Mouse (Mus musculus) mesoderm, embryonic 11.5 days (tissue): ENCODE results near the gene Mob2.

Experiments
- DNase-seq: peaks from one replicate; pipeline ENCODE4 v3.0.0-alpha.2; 2012; ENCODE audit warnings: low read depth, low spot score

The Mob2 gene

DNA sequence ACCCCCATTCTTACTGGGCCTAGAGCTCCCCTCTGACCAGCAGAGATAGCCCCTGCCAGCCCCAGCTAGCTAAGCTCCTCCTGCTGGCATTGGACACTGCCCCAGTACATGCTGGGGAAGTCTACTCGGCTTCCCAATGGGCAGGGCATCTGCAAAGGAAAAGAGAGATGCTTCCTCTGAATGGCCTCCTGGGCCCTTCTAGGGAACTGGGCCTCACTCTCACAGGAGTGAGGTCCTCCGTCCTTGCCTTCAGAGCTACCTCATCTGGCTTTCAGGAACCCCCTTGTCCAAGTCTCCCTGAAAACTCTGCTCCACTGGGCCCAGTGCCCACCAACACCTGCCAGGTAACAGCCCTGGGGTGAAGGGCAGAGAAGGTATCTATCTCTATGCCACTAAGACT is 20.0 kb upstream of the Mob2 start:
- DNase-seq = no peak

DNA sequence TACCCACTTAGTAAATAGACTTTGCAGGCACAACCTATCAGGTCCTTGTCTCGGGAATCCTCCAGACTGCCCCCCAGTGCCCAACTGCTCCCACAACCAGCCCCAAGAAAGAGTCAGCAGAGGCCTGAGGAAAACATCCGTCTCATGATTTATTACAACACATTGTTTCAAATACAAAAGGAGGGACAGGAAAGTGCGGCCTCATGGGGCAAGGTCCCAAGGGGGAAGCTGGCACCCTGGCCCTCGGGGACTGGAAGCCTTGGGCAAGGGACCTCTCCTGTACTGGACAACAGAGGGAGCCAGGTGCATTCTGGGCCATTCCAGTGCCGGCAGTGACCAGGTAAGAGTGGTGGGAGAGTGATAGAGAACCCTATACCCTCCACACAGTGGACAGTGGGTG is 18.5 kb upstream of the Mob2 start:
- DNase-seq = no peak

DNA sequence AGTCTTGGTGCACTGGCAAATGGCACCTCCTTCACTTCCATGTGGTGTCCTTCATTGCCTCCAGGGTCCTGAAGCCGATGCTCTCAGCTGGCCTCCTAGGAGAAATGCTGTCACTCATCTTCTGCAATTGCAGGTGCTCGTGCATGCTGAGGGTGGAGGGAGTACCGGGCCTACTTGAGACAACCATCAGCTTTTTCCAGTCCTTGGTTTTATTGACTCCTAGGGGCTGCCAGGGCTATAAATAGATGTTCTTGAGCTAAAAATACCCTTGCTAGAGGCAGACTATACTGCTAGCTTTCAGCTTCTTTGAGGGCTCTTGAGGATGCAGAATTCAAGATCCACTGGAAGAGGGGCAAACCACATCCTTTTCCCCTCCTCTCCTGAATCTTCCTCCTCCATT is 16.3 kb upstream of the Mob2 start:
- DNase-seq = no peak

DNA sequence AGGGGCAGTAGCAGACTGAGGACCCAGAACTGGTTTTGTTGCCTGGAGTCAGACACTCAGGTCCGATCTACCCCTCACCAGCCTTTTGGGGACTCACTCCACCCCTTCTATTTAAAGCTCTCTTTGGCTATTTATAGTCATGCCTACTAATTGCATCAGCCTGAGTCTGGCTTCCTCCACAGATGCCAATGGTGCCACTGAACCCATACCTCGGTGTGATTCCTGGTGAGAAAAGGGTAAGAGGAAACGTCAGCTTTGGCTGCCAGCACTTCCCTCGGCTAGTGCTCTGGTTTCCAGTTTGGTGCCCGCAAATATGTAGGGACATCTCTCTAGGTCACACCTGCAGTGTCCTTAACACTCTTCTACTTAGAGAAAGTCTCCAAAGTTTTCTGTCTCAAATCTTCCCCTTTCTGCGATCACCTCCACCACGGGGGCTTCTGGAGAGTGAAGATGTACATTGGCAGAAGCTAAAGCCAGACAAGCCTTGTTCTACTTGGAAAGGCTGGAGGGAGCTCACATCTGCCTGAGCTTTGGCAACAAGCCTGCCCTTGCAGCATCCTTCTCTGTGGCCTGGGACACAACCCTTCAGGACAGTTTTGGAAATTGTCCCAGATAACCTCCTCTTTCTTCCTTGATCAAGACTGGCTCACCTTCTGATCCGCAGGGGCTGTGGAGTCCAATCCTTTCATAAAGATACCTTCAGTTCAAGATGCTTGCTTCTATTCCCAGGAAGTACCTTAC is 13.5 kb upstream of the Mob2 start:
- no peak for DNase-seq

DNA sequence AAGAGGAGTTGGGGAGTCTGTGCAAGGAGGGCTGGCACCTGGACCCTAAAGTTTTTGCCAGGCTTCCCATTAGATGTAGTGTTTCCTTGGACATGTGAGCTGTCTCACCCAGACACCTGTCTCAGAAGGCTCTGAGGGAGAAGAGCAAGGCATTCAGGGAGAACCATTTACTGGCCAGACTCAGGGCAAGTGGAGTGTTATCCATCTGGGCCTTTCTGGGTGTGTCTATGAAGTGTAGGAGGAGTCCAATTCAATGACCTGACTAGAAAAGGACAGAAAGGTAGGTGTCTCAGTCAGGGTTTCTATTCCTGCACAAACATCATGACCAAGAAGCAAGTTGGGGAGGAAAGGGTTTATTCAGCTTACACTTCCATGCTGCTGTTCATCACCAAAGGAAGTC is 10.9 kb upstream of the Mob2 start:
- DNase-seq = no peak

DNA sequence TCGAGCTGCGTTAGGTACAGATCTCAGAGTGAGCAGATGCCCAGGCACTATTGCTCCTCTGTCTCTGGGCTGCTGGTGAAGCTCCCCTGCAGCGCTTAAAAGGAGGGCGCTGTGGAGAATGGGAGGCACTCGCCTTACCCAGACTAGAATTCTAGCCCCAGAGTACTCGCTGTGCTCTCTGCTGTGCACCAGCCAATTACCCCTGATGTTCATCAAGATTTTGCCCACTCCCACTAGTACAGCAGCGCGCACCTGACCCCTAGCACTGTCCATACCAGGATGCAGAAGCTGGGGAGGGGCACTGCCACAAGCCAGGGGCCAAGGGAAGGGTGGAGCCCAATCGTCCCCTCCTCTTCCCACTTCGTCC is 10.3 kb upstream of the Mob2 start:
- DNase-seq = no peak

DNA sequence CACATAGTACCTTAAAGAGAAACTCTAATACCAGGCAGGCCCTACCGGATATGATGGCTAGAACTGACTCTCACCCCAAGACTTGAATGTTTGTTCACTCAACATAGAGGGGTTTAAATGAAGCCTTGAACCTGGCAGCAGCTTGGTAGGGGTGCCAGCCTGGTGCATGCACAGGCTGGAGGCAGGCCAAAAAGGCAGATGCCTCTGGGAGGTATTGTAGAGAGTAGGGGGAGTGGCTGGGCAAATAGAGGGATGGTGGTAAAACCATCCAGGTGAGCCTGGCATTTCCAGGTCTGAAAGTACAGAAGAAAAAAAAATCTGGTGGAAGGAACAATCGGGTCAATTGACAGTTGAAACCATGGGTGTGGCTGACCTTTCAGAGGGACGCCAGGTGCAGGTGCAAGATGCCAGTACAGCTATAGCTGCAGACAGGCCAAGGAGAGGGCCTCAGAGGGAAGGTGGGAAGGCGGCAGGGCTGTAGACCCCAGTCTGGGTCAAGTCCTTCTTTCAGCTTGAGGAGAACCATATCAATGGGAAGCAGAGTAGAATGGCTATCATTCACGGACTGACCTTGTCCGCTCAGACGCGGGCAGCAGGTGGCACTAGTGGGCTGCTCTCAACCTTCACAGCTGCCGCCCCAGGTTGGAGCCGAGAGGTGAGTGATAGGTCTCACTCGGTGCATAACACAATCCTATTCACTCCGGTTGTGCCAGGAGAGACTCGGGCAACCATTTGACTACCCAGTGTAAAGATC is 9.8 kb upstream of the Mob2 start:
- DNase-seq = peak; percentile 60

DNA sequence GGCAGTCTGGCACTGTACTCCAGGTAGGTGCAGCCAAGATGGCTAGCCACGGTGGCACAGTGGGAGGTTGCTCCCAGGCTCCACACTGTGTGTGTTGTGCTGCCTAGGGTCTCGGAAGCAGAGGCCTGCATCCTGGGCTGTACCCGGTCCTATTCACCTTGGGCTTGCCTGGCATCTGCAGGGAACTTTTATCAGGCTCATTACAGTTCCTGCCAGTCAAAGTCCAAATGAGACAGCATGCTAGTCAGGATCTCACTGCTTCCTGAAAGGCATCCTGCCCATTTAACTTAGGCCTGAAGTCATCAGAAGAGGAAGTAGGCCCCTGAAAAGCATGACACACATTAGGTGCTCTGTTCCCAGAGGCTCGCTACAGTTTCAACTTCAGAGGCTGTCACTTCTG is 7.6 kb upstream of the Mob2 start:
- DNase-seq = no peak

DNA sequence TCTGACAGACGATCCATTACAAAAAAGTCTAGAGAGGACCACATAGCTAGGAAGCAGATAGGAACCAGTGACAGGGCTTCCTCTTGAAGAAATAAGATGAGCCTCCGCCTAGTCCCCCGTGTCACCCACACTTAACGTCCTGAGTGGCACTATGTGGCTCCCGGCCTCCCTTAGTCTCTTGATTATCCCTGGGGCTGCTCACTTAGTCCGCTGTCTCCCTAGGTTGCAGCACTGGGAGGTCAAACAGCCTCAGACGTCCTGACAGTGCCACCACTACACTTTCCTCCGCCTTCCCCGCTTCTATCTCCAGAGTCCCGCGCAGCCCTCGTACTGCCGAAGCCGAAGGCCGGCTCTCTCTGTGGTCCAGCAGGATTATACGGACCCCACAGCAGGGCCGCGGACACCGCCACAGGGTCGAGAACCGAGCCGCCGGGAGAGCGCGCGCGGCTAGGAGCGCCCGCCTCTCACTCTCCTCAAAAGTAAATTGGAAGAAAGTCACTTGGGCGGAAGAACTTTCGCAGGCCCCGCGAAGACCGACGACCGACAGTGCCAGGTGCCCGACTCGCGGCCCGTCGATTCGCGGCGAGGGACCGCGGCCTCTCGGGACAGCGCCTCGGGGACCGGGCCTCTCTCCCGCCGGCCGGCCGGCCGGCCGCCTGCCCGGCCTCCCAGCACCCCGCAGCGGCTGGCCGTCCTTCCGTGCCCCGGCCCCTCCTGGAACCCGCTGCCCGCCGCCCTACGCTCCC is 507 bp downstream of the Mob2 start:
- DNase-seq = no peak

DNA sequence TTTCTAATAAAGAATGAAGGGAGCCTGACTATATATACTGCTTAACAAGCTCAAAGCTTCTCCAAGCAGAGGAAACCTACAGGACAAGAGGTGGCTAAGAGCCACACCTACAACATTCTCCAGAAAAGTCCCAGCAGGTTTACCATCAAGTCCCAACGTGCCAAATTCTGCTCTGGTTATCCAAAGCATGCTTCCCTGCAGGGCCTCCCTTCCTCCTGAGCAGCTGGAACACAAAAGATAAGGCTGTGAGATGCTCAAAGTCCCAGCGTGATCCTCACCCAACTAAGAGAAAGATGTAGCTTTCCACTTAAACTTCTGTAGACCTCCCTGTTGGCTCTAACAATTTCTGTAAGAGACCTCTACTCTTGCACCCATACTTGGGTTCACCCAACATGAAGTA is 1.8 kb downstream of the Mob2 start:
- no peak for DNase-seq

DNA sequence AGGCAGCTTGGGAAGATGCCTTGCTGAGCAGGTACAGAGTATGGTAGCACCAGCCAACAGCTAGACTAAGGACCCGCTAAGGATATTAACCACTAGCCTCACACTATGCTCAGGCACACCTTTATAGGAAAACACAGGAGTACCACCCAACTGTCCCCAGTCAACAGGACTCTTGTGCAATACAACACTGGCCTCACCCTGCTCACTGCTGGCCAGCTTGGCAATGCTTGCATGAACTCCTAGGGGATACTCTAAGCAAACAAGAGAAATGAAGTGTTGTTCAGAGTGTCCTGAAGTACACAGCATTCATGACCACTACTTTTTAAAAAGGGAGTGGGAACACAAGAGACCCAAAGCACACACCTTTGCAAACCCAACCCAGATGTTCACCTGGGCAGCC is 3.7 kb downstream of the Mob2 start:
- DNase-seq = no peak

DNA sequence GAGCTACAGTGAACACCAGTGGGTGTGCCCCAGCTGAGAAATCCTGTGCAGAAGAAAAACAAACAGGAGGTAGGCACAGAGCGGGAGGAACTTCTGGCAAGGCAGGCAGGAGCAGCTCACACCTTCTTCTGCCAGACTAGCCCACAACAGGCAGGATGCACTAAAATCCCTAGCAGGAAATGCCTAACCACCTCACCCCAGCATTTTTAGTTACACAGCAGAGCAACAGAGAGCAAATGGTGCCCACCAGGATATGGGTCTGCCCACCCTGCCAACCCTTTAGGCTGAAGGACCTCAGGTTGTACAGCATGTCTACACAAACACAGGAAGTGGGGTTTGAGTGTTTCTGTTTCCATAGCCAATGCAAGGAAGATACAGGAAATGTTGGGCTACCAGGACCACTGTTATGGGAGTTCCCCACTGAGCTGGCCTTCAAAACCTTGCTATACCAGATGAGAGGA is 4.2 kb downstream of the Mob2 start:
- no peak for DNase-seq

DNA sequence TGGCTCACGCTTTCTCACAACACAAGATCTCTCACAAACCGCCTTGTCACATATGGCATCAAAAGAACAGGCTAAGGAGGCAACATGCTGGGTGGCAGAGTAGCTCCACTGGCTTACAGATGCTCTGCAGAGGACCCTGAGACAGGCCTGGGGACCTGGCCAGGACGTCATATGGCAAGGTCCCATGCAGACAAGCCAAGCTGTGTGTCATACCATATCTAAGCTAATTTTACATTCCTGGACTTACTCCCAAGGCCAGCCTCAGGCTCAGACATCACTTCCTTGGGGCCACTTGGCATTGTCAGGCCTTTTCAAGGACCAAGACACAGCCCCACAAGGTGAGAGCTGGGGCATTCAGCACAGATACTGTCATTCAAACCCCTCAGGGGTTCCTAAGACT is 5.4 kb downstream of the Mob2 start:
- DNase-seq = no peak

DNA sequence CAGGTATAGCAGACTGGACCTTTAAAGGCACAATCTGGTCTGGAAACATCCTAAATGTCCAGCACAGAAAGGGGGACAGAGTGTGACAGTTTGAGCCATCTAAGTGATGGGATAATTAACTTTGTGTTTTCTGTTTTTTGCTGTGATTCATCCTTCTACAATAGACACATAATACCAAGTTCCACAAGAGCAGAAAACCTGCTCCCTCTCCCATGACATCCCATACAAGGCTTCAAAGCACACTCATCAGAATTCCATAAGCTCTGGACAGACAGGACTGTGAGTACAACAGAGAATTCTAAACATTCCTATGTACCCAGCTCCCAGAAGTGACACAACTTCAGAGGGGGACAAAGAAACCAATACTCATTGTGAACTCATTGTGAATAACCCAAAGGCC is 10.3 kb downstream of the Mob2 start:
- no peak for DNase-seq

DNA sequence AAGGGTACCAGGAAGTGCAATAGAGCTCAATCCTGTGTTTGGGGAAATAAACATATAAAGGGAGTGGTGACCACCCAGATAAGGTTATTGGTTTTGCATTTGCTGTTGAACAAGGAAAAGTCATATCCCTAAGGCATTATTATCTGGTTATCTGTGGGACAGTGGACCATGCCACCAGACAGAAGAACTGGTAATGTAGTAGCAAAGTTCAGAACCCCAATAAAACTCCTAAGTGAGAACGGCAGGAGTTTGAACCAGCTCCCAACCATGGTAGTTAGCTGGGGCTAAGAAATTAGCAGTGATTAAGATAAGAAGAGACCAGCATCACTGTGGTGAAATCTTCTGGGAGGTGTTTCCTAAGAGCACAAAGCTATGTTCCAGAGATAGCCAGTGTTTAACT is 14.9 kb downstream of the Mob2 start:
- DNase-seq = no peak

DNA sequence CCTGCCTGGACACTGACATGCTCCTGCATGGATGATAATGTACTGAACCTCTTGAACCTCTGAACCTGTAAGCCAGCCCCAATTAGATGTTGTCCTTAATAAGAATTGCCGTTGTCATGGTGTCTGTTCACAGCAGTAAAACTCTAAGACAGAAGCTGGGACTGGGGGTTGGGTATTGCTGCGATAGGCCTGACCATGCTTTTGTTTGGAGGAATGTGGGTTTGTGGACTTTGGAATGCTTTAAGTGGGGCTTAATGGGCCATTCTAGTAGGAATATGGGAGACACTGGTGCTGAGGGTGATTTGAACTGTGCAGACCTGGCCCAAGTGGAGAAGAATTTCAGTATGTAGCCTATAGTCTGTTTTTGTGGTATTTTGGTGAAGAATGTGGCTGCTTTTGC is 15.5 kb downstream of the Mob2 start:
- no peak for DNase-seq

DNA sequence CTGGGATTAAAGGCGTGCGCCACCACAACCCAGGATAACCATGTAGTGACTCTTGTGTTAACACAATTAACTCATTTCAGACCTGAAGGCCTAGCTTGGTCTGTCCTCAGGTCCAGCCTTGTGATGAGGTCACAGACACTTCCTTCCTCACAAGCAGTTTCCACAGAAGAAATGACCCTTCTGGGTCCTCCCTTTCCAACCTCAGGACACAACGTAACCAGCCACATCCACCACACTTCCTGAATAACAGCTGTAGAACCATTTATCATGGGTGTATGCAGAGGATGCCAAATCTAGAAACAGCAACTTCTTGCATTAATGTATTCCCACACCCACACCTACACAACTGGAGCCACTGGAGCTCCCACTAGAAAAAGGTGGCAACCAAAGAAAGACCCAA is 20.1 kb downstream of the Mob2 start:
- no peak for DNase-seq

DNA sequence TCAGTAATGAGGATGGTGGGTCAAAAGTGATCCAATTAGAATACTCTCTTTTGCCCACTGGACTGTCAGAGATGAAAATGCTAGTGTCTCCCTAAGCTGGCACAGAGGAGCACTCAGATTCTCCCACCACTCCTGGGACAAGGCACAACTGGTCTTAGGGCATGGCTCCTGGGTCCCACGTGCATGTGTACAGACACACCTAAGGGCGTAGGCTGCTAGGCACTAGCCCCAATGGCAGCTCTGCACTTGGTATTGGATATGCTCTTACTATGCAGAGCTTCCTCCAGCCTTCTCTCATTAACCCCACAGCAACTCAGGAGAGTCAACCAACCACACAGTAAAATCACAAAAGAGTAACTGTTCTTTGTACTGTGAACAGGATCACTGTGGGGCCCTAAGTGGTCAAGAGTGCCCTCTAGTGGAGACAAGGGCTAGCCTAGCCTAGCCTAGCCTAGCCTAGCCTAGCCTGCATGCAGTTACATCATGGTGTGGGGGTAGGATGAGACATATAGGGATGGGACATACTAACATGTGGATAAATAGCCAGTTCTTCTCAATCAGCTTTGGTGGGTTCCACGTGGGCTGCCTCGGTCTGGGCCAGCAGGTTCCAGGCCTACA is 23.2 kb downstream of the Mob2 start:
- peak; percentile 48 for DNase-seq

DNA sequence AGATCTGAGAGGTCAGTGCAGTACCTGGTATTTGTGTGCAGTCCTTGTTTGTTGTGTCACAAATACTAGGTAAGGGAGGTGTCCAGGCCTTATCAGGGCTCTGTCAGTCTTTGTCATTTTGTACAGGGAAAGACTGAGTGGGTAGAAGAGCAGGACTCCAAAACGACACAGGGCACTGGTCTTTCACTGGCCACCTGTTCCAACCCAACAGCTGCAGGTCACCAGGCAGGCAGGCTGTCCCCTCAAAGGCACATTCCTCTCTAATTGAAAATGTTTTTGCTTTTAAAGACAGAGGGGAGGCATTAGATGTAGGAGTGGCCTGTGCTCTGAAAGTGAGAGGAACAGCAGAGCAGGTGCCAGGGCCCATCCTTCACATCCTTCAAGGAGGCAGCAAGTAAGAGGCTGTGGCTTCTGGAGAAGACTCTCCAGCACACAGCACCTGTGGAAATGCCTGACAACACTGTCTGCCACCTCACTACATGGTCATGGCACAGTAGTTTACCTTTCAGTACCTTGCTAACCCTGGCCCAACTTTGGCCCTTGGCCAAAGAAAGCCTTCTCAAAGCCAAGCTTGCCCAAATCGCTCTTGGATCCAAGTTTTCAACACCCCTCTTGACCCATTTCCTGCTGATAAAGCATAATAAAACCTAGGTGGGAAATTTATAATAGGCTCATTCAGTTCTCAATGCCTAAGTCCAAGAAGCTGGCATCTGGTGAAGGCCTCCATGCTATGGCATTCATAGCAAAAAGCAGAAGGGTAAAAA is 25.6 kb downstream of the Mob2 start:
- DNase-seq = no peak

DNA sequence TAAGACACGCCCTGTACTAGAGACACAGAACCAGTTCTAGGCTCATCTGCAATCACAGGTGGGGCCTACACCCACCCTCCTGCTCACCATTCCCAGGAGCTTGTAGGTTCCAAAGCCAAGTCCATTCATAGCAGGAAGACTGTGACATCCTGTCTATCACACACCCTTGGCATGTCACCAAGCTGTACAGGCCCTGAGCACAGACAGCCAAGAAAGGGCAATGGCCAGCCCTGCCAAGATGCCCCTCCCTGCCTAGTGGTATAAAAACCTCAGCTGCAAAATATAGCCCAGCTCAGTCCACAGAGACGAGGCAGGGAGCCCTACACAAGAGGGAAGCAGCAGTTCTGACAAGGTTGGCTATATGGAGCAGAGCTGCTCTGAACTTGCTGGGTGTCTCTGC is 26.7 kb downstream of the Mob2 start:
- DNase-seq = no peak

DNA sequence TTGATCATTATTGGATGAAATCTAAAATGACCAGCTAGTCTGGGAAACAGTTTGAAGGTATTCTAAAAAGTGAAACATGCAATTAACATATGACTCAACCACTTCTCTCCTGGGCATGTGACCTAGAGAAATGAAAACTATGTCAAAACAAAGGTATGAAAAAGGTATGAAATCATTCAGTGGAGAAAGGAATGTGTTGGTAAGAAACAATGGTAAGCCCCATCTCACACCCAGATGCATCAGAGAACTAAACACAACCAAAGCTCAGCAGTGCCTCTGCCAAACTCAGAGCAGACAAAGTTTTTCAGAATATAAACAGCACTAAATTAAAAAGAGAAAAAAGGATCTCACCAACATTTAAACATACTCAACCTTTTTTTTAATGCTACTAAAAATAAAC is 30.8 kb downstream of the Mob2 start:
- DNase-seq = no peak

DNA sequence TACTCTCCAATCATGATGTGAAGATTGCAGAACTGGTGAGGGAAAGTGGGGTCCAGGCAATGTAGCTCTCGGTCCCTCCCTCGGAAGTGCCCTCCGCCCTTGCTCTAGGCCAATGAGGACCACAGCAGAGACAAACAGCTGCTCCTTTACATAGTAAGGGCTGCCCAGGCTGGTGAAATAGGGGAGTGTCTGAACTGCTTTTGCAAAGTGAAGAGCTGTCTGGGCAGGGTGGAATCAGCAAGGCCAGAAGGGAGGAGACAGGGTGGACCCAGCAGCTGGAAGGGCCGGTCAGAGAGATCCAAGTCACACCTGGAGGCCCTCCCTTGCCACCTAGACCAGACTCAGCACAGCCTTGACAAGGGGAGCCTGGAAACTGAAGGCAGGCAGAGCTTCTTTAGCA is 34.9 kb downstream of the Mob2 start:
- DNase-seq = no peak
